Mouse (Mus musculus): ENCODE data around the gene Mblac1.
"Not testable (repeated sequence)": the region's sequence is repeated elsewhere in the genome, so short reads cannot be mapped to it uniquely, and the experiment has no call there.

The Mblac1 gene

GRCm38 (mm10) chr5:138216632-138217031 lies 22.5 kb downstream of the Mblac1 start:
- not testable (repeated sequence) for DNase-seq

DNA sequence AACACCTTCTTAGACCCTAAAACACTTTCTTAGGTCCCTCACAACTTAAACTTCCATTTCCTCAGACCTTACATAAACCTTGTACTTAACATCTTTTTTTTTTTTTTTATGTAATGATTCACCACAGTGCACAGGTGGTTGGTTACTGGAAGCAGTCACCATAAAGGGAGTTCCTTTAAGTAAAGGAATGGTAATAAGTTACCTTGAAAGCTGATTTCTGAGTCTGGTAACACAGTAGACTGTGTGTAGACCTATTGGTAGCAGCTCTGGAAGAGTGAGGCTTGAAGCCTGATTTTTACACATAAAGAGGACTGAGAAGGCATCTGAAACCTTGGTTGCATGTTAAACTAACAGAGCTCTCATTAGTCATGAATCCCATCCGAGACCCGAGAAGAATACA lies 25.8 kb downstream of the Mblac1 start:
- DNase-seq, result no peak

GRCm38 (mm10) chr5:138222111-138222510 lies 28.0 kb downstream of the Mblac1 start:
- DNase-seq, result peak; percentile 67 to 88

DNA sequence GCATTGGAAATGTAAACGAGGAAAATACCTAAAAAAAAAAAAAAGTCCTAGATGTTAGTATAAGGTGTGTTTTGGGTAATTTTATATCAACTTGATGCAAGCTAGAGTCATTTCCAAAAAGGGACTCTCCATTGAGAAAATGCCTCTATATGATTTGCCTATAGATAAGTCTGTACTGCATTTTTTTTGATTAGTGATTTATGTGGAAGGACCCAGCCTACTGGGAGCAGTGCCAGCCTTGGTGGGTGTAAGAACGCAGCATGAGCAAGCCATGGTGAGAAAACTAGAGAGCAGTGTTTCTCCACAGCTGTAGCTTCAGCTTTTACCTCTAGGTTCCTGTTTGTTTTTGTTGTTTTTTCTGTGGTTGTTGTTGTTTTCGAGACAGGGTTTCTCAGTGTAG lies 29.2 kb downstream of the Mblac1 start:
- no peak for DNase-seq

DNA sequence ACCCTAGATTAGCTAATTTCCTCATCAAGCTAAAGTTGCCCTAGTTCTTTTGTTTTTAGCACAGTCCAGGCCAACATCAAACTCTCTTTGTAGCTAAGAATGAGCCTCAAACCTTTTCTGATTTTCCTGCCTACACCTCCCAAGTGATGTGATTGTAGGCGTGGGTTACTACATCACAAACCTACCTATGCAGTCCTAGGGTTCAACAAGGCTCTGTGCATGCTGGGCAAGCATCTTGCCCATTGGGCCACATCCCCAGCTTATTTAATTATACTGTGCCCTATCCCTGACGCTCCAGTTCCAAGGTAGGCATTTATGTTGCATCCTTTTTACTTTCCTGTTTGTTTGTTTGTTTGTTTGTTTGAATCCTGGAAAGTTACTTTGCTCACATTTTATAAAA lies 31.6 kb downstream of the Mblac1 start, which contains the start of gene Nxpe5:
TSS of gene Nxpe5 (plus strand) at position 199 of the 400 bp plus-strand sequence.
- DNase-seq, result no peak

GRCm38 (mm10) chr5:138226491-138226890 lies 32.4 kb downstream of the Mblac1 start:
- no peak for DNase-seq

- DNase-seq, result no peak
These were observed 33.3 kb downstream of the Mblac1 start for GRCm38 (mm10) chr5:138227367-138227766.

DNA sequence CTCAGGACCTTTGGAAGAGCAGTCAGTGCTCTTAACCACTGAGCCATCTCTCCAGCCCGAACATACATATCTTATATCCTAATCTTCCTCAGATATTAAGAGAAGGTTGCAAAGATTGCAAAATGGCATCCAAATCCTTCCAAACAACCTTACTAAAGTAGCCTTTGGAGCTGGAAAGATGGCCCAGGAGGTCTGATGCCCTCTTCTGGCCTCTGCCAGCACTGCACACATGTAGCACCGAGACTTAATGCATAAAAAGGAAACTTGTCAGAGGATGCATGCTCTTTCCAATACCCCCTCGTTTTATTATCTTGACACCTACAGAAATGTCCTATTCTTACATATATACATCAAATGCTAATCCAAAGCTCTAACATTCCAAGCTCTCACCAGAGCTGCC lies 33.9 kb downstream of the Mblac1 start:
- peak in 1 of 2 experiments; percentile 65 for DNase-seq

GRCm38 (mm10) chr5:138229511-138229910 lies 35.4 kb downstream of the Mblac1 start:
- no peak for DNase-seq

DNA sequence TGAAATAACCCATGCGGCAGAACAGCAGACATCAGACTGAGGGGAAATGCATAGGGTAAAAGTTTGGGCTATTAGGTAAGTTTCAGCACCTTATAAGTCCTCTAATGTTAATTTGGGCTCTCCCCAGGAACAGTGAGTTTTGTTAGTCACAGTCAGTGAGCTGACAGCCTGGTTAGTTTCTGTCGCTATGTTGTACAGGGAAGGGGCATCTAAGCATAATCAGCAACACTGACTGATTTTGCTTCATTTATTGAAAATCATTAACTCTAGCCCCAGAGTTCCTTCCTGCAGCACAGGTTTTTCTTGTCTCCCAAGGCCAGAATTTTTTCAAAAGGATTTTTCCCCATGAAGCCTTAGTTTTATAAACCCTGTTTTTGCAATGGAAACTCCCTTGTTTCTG lies 39.7 kb downstream of the Mblac1 start:
- no peak for DNase-seq

DNA sequence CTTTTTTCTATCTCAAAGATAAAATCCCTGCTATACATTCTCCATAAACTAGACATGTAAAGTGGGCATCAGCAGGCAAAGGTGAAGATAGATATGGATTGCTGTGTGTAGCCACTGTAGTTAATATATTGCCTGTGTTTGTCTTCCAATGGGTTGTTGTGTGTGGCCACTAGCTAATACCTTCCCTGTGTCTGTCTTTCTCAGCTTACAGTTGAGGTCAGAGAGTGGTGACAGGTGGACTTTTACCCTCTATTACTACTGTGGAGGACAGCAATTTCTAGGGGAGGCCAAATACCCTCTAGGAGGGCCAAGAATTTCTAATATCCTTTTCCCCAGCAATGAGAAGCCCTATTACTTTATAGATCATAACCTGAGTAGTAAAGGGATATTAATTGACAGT lies 40.1 kb downstream of the Mblac1 start:
- DNase-seq, result no peak

DNA sequence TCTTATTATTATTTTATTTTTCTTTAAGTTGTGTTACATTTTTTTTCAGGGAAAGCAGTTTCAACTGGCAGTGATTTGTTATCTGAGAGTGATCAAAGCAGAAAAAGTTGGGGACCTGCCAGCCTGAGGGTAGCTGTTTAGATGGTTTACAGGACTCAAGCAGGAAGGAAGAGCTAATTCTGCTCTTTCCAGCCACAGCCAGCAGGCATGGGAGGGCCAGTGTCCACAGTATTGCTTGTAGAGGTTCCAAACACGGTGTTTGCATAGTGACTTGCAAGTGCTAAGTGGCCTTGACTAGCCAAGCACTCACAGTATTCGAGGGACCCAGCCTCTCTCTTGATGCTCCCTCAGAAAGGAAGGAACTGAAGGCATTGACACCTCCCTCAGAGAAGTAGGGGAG lies 47.4 kb downstream of the Mblac1 start:
- DNase-seq, result no peak
